Mouse (Mus musculus) embryo, embryonic 10.5 days (tissue): ENCODE measurements around the gene Mlf1.
A peak's percentile ranks its signal among the peaks of the same experiment; 100 is the strongest.

ENCODE experiments used
- DNase-seq: peaks from one replicate; pipeline ENCODE4 v3.0.0-alpha.2; 2015; ENCODE audit warnings: low spot score

Gene Mlf1

GRCm38 (mm10) chr3:67373872-67374271 lies at the start of gene Mlf1:
Gene Mlf1 (plus strand): TSS chr3:67374097.
- DNase-seq = peak; percentile 95

DNA sequence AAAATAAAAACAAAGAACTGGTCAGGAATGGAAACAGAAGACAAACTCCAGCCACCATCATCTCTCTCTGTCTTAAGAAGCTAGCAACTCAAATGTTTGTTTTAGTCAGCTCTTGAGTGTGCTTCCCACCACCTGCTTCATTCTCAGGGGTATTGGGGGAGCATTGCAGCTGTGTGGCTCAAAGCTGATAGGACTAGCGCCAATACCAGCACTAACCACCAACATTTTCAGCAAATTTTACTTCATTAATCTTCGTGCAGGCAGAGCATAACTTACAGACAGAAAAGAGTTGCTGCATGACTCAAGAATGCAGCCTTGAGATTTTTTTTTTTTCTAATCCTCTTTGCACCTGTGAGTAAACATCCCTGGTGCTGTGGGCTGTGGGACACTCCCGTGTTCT lies 34.3 kb upstream of the Mlf1 start:
- DNase-seq = no peak

GRCm38 (mm10) chr3:67340921-67341320 lies 33.0 kb upstream of the Mlf1 start:
- DNase-seq = no peak

DNA sequence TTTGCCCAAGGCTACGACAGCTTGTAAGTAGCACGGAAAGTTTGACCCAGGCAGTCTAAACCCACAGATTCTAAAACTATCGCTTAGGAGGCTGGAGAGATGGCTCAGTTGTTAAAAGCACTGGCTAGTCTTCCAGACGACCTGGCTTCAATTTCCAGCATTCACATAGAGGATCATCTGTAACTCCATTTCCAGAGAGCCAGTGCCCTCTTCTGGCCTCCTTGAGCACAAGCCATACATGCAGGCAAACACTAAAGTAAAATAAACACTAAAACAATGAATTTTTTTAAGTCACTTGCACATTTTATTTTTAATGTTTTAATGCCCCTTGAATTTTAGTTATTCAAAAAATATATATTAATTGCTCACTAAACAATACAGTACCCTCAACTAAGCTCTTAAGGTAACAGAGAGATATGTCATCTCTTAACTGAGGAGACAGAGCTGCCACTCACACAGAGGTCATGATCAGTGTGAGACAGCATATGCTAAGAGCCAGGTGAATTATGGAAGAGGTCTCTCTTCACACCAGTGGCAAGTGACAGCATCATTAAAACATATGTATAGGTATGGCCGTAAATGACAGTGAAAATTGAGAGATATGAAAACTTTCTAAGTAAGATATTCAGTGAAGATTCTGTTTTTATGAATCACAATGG lies 30.8 kb upstream of the Mlf1 start:
- DNase-seq = peak; percentile 74

GRCm38 (mm10) chr3:67344599-67344998 lies 29.3 kb upstream of the Mlf1 start:
- DNase-seq = peak; percentile 82

GRCm38 (mm10) chr3:67346674-67347073 lies 27.2 kb upstream of the Mlf1 start:
- DNase-seq = no peak

DNA sequence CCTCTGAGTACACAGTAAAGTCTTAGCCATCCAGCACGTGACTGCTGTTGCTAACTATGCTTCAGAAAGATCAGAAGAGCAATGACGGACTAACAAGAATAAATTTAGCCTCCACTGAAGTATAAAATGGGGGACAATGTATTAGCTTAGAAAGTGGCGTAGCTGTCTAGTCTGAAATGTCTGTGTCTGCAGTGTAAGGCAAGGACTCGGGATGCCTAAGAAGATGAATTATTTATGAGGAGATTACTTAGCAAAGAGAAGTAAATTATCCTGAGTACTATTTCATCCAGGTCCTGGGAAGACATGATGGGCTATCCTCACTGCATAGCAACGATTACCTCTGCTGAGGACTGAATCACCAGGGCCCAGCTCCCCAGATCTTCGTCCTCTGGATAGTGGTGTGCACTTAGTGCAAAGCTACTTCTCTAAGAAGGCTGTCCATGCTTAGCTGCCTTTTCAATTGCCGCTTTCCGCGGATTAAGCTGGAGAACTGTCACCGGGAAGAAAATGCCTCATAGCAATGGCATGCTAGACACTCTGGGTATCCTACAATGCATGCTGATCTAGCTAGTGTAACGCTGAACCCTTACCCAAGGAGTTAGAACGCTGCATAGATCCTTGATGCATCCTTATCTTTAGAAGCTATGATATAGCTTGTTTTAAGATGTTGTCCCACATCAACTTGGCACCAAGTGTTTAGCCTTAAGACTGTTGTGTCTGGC lies 22.3 kb upstream of the Mlf1 start:
- no peak for DNase-seq

DNA sequence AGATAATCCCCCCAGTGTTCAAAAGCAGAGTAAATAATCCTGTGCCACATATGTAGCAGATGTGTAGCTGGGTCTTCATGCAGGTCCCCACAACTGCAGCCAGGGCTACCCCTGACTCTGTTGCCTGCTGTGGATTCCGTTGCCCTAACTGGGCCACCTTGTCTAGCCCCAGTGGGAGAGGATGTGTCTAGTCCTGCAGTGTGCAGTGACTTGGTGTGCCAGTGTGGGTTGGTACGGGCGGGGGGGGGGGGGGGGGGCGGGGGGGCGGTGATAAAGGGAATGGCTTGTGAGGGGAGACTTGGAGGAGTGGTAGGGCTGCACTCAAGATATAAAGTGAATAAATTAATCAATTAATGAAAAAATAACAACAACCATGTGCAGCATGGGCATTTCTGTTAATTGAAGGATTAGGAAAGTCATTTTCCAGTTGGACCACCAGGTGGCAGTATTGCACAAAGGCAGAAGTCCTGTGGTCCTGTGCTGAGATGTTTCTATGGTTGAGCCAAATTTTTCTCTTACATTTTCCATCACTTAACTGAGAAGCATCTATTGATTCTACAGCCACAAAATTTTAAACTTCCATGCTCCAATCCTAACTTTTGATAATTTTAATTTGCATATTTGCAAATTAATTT lies 21.7 kb upstream of the Mlf1 start:
- DNase-seq = peak; percentile 73

- no peak for DNase-seq
Measured at GRCm38 (mm10) chr3:67352763-67353149, 21.1 kb upstream of the Mlf1 start.

DNA sequence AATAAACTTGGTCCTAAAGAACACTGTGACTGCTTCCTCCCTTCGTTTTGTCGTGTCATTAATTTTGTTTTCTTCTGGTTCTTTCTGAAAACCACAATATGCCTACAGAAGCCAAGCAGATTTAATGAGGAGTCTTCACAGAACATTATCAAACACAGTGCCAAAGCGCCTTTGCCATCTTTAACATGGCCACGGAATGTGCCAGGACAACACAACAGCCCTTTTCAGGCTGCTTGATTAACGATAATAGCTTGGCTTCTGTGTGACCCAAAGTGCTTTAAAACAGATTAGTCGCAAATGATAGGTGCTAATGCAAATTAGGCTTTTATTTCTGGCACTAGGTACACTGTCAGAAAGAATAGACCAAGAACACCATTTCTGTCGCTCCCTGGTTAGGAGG lies 15.5 kb upstream of the Mlf1 start:
- no peak for DNase-seq

DNA sequence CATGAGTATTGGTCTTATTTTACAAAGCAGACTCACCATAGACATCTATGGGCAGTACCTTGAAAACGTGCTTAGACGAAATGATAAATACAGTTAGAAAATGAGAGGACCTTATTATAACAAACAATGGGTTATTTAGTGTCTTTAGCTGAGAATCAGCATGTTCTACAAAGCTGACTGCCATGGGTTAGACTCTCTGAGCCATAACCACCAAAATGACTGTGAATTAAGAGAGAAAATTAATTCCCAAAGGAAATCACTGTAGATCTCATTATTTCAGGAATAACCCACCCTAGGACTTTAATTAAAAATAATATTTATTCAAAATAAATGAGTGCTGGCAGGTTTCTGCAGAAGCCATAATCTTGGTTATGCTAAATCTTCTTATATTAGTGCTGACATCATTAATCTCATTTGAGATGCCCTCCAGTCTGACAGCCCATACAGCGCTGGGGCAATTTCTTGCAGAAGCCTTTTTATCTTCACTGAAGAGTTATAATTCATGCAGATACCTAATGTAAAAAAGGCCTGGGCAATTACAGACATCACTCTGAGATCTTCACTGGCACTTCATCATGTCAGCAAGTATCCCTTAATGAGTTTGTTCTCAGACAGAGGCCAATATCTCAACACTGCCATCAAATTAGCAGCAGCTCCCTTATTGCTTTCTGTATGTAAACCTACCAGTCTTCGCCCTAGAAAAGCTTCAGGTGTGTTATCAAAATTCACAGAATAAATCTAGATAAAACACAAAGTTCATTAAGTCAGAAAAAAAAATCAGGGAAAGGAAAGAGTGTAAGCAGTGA lies 7.6 kb upstream of the Mlf1 start:
- no peak for DNase-seq

DNA sequence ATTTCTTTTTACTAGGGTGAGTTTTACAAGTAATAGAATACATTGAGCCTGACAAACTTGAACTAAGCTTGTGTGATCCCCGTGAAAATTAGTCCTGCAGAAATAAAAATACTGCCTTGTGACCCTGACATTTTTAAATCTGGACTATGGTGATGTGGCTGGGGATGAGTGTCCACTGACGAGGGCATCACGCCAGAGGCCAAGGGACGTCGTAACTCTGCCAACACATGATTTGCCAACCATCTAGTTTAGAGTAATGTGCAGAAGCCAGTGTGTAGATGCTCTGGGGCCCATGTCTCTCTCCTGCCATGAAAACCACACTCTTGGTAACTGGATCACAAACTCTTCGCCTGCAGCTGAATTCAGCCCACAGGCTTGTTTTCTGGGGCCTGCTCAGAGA lies 6.4 kb upstream of the Mlf1 start:
- no peak for DNase-seq

GRCm38 (mm10) chr3:67369407-67370079 lies 4.4 kb upstream of the Mlf1 start:
- no peak for DNase-seq

- DNase-seq = no peak
Measured at GRCm38 (mm10) chr3:67372194-67372593, 1.7 kb upstream of the Mlf1 start.

GRCm38 (mm10) chr3:67372781-67373180 lies 1.1 kb upstream of the Mlf1 start:
- DNase-seq = no peak

GRCm38 (mm10) chr3:67374360-67374778 lies 472 bp downstream of the Mlf1 start:
- no peak for DNase-seq

DNA sequence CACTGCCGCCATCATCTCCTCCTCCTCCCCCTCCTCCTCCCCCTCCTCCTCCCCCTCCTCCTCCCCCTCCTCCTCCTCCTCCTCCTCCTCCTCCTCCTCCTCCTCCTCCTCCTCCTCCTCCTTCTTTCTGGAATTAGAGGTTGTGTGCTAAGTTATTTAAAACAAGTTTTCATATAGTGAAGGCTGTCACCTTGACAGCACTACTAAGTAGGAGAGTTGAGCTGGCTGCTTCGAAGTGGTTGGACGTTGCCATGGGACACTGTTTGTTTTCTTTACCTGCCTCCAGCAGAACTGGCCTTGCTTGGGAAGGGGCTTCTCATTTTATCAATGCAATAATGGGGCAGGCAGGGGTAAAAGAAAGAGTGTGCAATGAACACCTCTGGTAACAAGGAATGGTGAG lies 1.2 kb downstream of the Mlf1 start, which contains the start of gene Gm17402:
Gm17402 (minus strand) TSS at position 101 of the 400 bp plus-strand sequence.
- DNase-seq = no peak

DNA sequence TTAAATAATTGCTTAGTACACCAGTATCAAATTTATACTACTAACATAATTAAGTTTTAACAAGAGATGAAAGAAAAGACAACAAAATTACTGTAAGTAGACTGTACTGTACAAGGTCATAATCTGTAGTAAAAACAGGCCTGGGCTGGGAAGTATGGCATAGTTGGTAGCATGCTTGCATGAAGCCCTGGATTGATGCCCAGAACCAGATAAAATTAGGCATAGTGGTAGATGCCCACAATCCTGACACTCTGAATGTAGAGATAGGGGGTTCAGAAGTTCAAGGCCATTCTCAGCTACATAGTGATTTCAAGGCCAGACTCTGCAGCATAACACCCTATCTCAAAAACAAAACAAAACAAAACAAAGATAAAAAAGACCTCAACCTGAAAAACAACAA lies 4.3 kb downstream of the Mlf1 start:
- DNase-seq = no peak

- DNase-seq = no peak
Measured at GRCm38 (mm10) chr3:67429338-67429998, 55.6 kb downstream of the Mlf1 start.

DNA sequence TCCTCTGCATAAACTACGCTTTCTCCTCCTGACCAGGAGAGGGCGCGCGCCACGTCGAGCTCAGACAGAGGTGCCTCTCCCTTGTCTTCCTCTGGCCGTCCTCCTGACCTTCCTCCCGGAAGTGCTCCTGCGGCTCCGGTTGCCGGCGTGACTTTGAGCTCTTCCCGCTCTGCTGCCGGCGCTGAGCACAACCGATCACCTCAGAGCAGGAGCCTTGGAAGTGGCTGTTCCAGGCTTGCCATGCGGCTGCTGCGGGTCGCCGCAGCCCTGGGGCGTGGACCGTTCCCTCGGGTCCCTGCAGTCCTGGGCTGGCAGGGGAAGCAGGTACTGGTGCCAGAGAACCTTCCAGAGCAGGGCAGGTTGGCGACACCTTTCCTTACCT lies 56.1 kb downstream of the Mlf1 start, which contains the start of gene Gfm1:
Gfm1 (plus strand) TSS at position 98 of the 382 bp plus-strand sequence.
- DNase-seq = peak; percentile 90

GRCm38 (mm10) chr3:67434011-67434410 lies 60.1 kb downstream of the Mlf1 start:
- DNase-seq = no peak
